Mouse (Mus musculus) limb, embryonic 15.5 days (tissue): ENCODE results near the gene Rai14. TPM values are rescaled to one million over a fixed set of nuclear protein-coding genes. Genes with fewer than 3 reads are reported as not detected.
A peak's percentile ranks its signal among the peaks of the same experiment; 100 is the strongest.

ENCODE experiments used
- ATAC-seq: fragments of 200-750 bp; cut with Nextera tagmentation; 2 replicates; pipeline ENCODE4 v1.8.0; 2017; ENCODE audit warnings: low read depth, moderate TSS enrichment; ENCODE audit not compliant: insufficient number of reproducible peaks, low FRiP score, low TSS enrichment
- H3K27ac ChIP-seq: fragments of 300-500 bp; sonication (generic); 2 replicates; pipeline ENCODE4 v1.5.1; 2015; ENCODE audit warnings: moderate library complexity, mild to moderate bottlenecking, inconsistent platforms
- H3K27me3 ChIP-seq: fragments of 300-500 bp; sonication (generic); 2 replicates; pipeline ENCODE4 v1.6.1; 2015; ENCODE audit warnings: inconsistent platforms
- H3K36me3 ChIP-seq: fragments of 300-500 bp; sonication (generic); 2 replicates; pipeline ENCODE4 v1.6.1; 2015; ENCODE audit warnings: inconsistent platforms
- H3K4me1 ChIP-seq: fragments of 300-500 bp; sonication (generic); 2 replicates; pipeline ENCODE4 v1.6.1; 2015; ENCODE audit warnings: inconsistent platforms
- H3K4me2 ChIP-seq: fragments of 300-500 bp; sonication (generic); 2 replicates; pipeline ENCODE4 v1.6.1; 2015; ENCODE audit warnings: mild to moderate bottlenecking, inconsistent platforms
- H3K4me3 ChIP-seq: fragments of 300-500 bp; sonication (generic); 2 replicates; pipeline ENCODE4 v1.5.1; 2015; ENCODE audit warnings: mild to moderate bottlenecking, inconsistent platforms
- H3K9ac ChIP-seq: fragments of 300-500 bp; sonication (generic); 2 replicates; pipeline ENCODE4 v1.6.1; 2015; ENCODE audit warnings: inconsistent platforms
- H3K9me3 ChIP-seq: fragments of 300-500 bp; sonication (generic); 2 replicates; pipeline ENCODE4 v1.6.1; 2016; ENCODE audit warnings: inconsistent platforms
- WGBS: fragments of 180-500 bp; shearing (Covaris S2); methylation state at CpG from one replicate; pipeline ENCODE4 v1.1.7; 2015; 5-methylcytosine and 5-hydroxymethylcytosine counted together
- polyA plus RNA-seq: library from polyadenylated mRNA; unstranded; fragments of >200 nt; fragmentation: Nextera tagmentation; extraction: Ambion mirVana; gene quantifications from 2 replicates; pipeline ENCODE4 v1.2.1, GENCODE M21; 2015

Rai14 gene
- polyA plus RNA-seq, 1 experiment from 2014 or later, result 56.9 TPM

GRCm38 (mm10) chr15:10705752-10706151, 8.7 kb downstream of the Rai14 start:
- Histone ChIP-seq H3K4me1 (peaks cover 35% of the 10 kb centered on the region), H3K9ac (no peak overlapping the region), H3K4me2 (no peak overlapping the region), H3K4me3 (no peak overlapping the region), H3K27ac (no peak overlapping the region), H3K27me3 (no peaks in the 10 kb centered on the region), H3K36me3 (peaks cover 10% of the 10 kb centered on the region), H3K9me3 (no peaks in the 10 kb centered on the region)
- ATAC-seq, result no peak
- WGBS, result 58% methylated on average over 5 of the region's 5 CpGs

GRCm38 (mm10) chr15:10704328-10704727, 10.1 kb downstream of the Rai14 start:
- H3K27me3 ChIP-seq, result no peaks in the 10 kb centered on the region
- H3K9me3 ChIP-seq, result no peaks in the 10 kb centered on the region
- H3K36me3 ChIP-seq, result peaks cover 10% of the 10 kb centered on the region
- H3K4me3 ChIP-seq, result no peak overlapping the region
- WGBS, result 67% methylated on average over 8 of the region's 8 CpGs
- H3K4me2 ChIP-seq, result no peak overlapping the region
- ATAC-seq, result no peak
- H3K4me1 ChIP-seq, result peaks cover 35% of the 10 kb centered on the region
- H3K9ac ChIP-seq, result no peak overlapping the region
- no peak overlapping the region for H3K27ac ChIP-seq

- 48% methylated on average over 5 of the region's 5 CpGs for WGBS
These were observed 12.9 kb downstream of the Rai14 start for GRCm38 (mm10) chr15:10701571-10701970.

GRCm38 (mm10) chr15:10700891-10701466, 13.4 kb downstream of the Rai14 start:
- 92% methylated on average over 9 of the region's 9 CpGs for WGBS
- peaks cover 26% of the 10 kb centered on the region for H3K4me1 ChIP-seq
- H3K27ac ChIP-seq, result no peak overlapping the region
- no peak overlapping the region for H3K4me2 ChIP-seq
- H3K9me3 ChIP-seq, result no peaks in the 10 kb centered on the region
- no peak overlapping the region for H3K9ac ChIP-seq
- no peak for ATAC-seq
- no peaks in the 10 kb centered on the region for H3K27me3 ChIP-seq
- H3K36me3 ChIP-seq, result no peaks in the 10 kb centered on the region
- H3K4me3 ChIP-seq, result no peak overlapping the region

More at GRCm38 (mm10) chr15:10701571-10701970, 12.9 kb downstream of the Rai14 start:
- Histone ChIP-seq H3K4me3 (no peak overlapping the region), H3K27ac (no peak overlapping the region), H3K4me2 (no peak overlapping the region), H3K36me3 (no peaks in the 10 kb centered on the region), H3K9ac (no peak overlapping the region), H3K9me3 (no peaks in the 10 kb centered on the region), H3K27me3 (no peaks in the 10 kb centered on the region), H3K4me1 (peaks cover 30% of the 10 kb centered on the region)
- no peak for ATAC-seq

GRCm38 (mm10) chr15:10696478-10697234, 17.8 kb downstream of the Rai14 start:
- Histone ChIP-seq H3K4me1 (peaks cover 22% of the 10 kb centered on the region), H3K4me2 (no peak overlapping the region), H3K9me3 (no peaks in the 10 kb centered on the region), H3K4me3 (no peak overlapping the region), H3K27ac (no peak overlapping the region; the same call in 1 of the 2 replicates), H3K27me3 (no peaks in the 10 kb centered on the region), H3K9ac (no peak overlapping the region), H3K36me3 (no peaks in the 10 kb centered on the region)
- ATAC-seq, result no peak
- 73% methylated on average over 8 of the region's 8 CpGs for WGBS

- peaks cover 46% of the 10 kb centered on the region for H3K4me1 ChIP-seq
- ATAC-seq, result no peak
- no peak overlapping the region for H3K9ac ChIP-seq
- no peaks in the 10 kb centered on the region for H3K9me3 ChIP-seq
- 43% methylated on average over 4 of the region's 4 CpGs for WGBS
- no peaks in the 10 kb centered on the region for H3K27me3 ChIP-seq
- H3K4me3 ChIP-seq, result no peak overlapping the region
- no peaks in the 10 kb centered on the region; the same call in 1 of the 2 replicates for H3K36me3 ChIP-seq
- H3K4me2 ChIP-seq, result no peak overlapping the region
- H3K27ac ChIP-seq, result no peak overlapping the region
These were observed 21.8 kb downstream of the Rai14 start for GRCm38 (mm10) chr15:10692627-10693026.

- Histone ChIP-seq H3K27me3 (no peaks in the 10 kb centered on the region), H3K36me3 (no peaks in the 10 kb centered on the region; the same call in 1 of the 2 replicates), H3K27ac (no peak overlapping the region), H3K9ac (no peak overlapping the region), H3K4me2 (no peak overlapping the region), H3K4me3 (no peak overlapping the region), H3K9me3 (no peaks in the 10 kb centered on the region), H3K4me1 (peaks cover 53% of the 10 kb centered on the region)
- no peak; the same call in 1 of the 2 replicates for ATAC-seq
- 27% methylated on average over 6 of the region's 6 CpGs for WGBS
These were observed 22.9 kb downstream of the Rai14 start for GRCm38 (mm10) chr15:10691481-10691880.

- H3K27me3 ChIP-seq, result no peaks in the 10 kb centered on the region
- H3K27ac ChIP-seq, result 0 out of 2 replicates have a peak overlapping the region, but pooled peaks have one; percentile 40
- H3K4me1 ChIP-seq, result peaks cover 58% of the 10 kb centered on the region
- no peak overlapping the region for H3K4me2 ChIP-seq
- ATAC-seq, result no peak
- H3K9ac ChIP-seq, result no peak overlapping the region
- no peaks in the 10 kb centered on the region; the same call in 1 of the 2 replicates for H3K36me3 ChIP-seq
- 58% methylated on average over 5 of the region's 5 CpGs for WGBS
- no peak overlapping the region for H3K4me3 ChIP-seq
- H3K9me3 ChIP-seq, result no peaks in the 10 kb centered on the region
These were observed 23.5 kb downstream of the Rai14 start for GRCm38 (mm10) chr15:10690973-10691372.

GRCm38 (mm10) chr15:10690219-10690618, 24.2 kb downstream of the Rai14 start:
- H3K27me3 ChIP-seq, result no peaks in the 10 kb centered on the region
- no peak; the same call in 1 of the 2 replicates for ATAC-seq
- H3K4me2 ChIP-seq, result no peak overlapping the region
- WGBS, result 58% methylated on average over 13 of the region's 13 CpGs
- H3K9ac ChIP-seq, result no peak overlapping the region
- no peak overlapping the region for H3K4me3 ChIP-seq
- peaks cover 63% of the 10 kb centered on the region for H3K4me1 ChIP-seq
- no peaks in the 10 kb centered on the region; the same call in 1 of the 2 replicates for H3K36me3 ChIP-seq
- peak overlapping the region; percentile 71 for H3K27ac ChIP-seq
- no peaks in the 10 kb centered on the region for H3K9me3 ChIP-seq

GRCm38 (mm10) chr15:10689304-10689703, 25.1 kb downstream of the Rai14 start:
- H3K9me3 ChIP-seq, result no peaks in the 10 kb centered on the region
- H3K27ac ChIP-seq, result peak overlapping the region; percentile 8; the same call in 1 of the 2 replicates

GRCm38 (mm10) chr15:10688686-10689085, 25.7 kb downstream of the Rai14 start:
- H3K4me1 ChIP-seq, result peaks cover 71% of the 10 kb centered on the region
- 40% methylated on average over 5 of the region's 5 CpGs for WGBS
- no peaks in the 10 kb centered on the region; the same call in 1 of the 2 replicates for H3K36me3 ChIP-seq
- H3K27ac ChIP-seq, result peak overlapping the region; percentile 54; the same call in 1 of the 2 replicates
- no peak overlapping the region for H3K4me3 ChIP-seq
- no peak overlapping the region for H3K9ac ChIP-seq
- H3K27me3 ChIP-seq, result no peaks in the 10 kb centered on the region
- no peaks in the 10 kb centered on the region for H3K9me3 ChIP-seq
- ATAC-seq, result no peak
- H3K4me2 ChIP-seq, result no peak overlapping the region

More at GRCm38 (mm10) chr15:10689304-10689703, 25.1 kb downstream of the Rai14 start:
- Histone ChIP-seq H3K9ac (no peak overlapping the region), H3K4me3 (no peak overlapping the region), H3K27me3 (no peaks in the 10 kb centered on the region), H3K4me2 (no peak overlapping the region), H3K36me3 (no peaks in the 10 kb centered on the region; the same call in 1 of the 2 replicates), H3K4me1 (peaks cover 71% of the 10 kb centered on the region)
- 70% methylated on average over 11 of the region's 11 CpGs for WGBS
- no peak for ATAC-seq

- H3K4me1 ChIP-seq, result peaks cover 64% of the 10 kb centered on the region
- H3K4me2 ChIP-seq, result no peak overlapping the region
- H3K36me3 ChIP-seq, result no peaks in the 10 kb centered on the region; the same call in 1 of the 2 replicates
- no peak overlapping the region for H3K4me3 ChIP-seq
- 0 out of 2 replicates have a peak overlapping the region, but pooled peaks have one; percentile 8 for H3K27ac ChIP-seq
- H3K9ac ChIP-seq, result no peak overlapping the region
- no peaks in the 10 kb centered on the region for H3K9me3 ChIP-seq
- WGBS, result 77% methylated on average over 7 of the region's 7 CpGs
- no peak for ATAC-seq
- no peaks in the 10 kb centered on the region for H3K27me3 ChIP-seq
These were observed 27.1 kb downstream of the Rai14 start for GRCm38 (mm10) chr15:10687365-10687764.
